Mouse (Mus musculus): Measurements from ENCODE around the gene Olfr30. TPM values are rescaled to one million over a fixed set of nuclear protein-coding genes. Genes with fewer than 3 reads are reported as not detected.
"Not testable (repeated sequence)": the region's sequence is repeated elsewhere in the genome, so short reads cannot be mapped to it uniquely, and the experiment has no call there.

The Olfr30 gene
- polyA plus RNA-seq (2016; fragmentation: Nextera tagmentation; extraction: Ambion mirVana) = not detected in 2 replicates

DNA sequence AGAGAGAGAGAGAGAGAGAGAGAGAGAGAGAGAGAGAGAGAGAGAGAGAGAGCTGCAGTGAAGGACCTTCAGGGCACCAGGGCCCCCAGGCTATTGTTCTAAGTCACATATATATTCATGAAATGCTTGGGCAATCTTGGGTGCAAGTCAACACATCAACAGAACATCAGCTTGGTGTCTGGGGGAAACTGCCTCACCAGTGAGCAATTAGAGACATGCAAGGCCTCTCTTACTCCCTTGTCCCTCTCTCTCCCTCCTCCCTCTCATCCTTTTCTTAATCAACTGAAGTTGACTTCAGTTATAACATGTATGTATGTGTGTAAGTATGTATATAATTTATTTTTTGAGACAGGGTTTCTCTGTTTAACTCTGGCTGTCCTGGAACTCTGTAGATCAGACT, at the start of gene Olfr30:
Gene Olfr30 (minus strand): TSS at position 101 of the 400 bp plus-strand sequence.
- H3K27me3 ChIP-seq = no peaks in the 10 kb centered on the region
- H3K27ac ChIP-seq = no peak within 1 kb of the TSS
- no peaks in the 10 kb centered on the region for H3K9me3 ChIP-seq
- no peaks in the 10 kb centered on the region for H3K36me3 ChIP-seq
- H3K9ac ChIP-seq = no peak within 1 kb of the TSS
- H3K4me2 ChIP-seq (replicated peaks) = no peak within 1 kb of the TSS
- no peaks in the 10 kb centered on the region for H3K4me1 ChIP-seq
- no peak within 1 kb of the TSS for H3K4me3 ChIP-seq
- no peak for ATAC-seq (ENCODE audit: insufficient number of reproducible peaks, insufficient read depth, low FRiP score, low TSS enrichment)

GRCm38 (mm10) chr11:58509058-58509457, 47.0 kb upstream of the Olfr30 start:
- H3K4me2 ChIP-seq (replicated peaks); H3K9ac ChIP-seq; H3K4me3 ChIP-seq; H3K27me3 ChIP-seq; H3K27ac ChIP-seq; H3K4me1 ChIP-seq; ATAC-seq (ENCODE audit: insufficient number of reproducible peaks, insufficient read depth, low FRiP score, low TSS enrichment); H3K9me3 ChIP-seq; H3K36me3 ChIP-seq: not testable (repeated sequence)
- WGBS = 86% methylated on average over 19 of the region's 19 CpGs

- not testable (repeated sequence) for H3K4me3 ChIP-seq; H3K27ac ChIP-seq; H3K4me2 ChIP-seq (replicated peaks); H3K36me3 ChIP-seq; H3K4me1 ChIP-seq; ATAC-seq (ENCODE audit: insufficient number of reproducible peaks, insufficient read depth, low FRiP score, low TSS enrichment); H3K27me3 ChIP-seq; H3K9ac ChIP-seq; H3K9me3 ChIP-seq
Measured at GRCm38 (mm10) chr11:58502472-58502871, 40.4 kb upstream of the Olfr30 start, which contains the start of gene Olfr331. Gene Olfr331 (minus strand): TSS chr11:58502572.

GRCm38 (mm10) chr11:58499290-58499689, 37.2 kb upstream of the Olfr30 start:
- Histone ChIP-seq H3K27ac (no peak overlapping the region), H3K27me3 (no peaks in the 10 kb centered on the region), H3K9ac (no peak overlapping the region), H3K4me2 (replicated peaks) (no peak overlapping the region), H3K4me3 (no peak overlapping the region), H3K36me3 (no peaks in the 10 kb centered on the region), H3K4me1 (no peaks in the 10 kb centered on the region), H3K9me3 (no peaks in the 10 kb centered on the region)
- no peak for ATAC-seq (ENCODE audit: insufficient number of reproducible peaks, insufficient read depth, low FRiP score, low TSS enrichment)
- WGBS = 45% methylated on average over 3 of the region's 3 CpGs

GRCm38 (mm10) chr11:58498761-58499160, 36.7 kb upstream of the Olfr30 start:
- no peaks in the 10 kb centered on the region for H3K9me3 ChIP-seq
- no peaks in the 10 kb centered on the region for H3K27me3 ChIP-seq
- H3K36me3 ChIP-seq = no peaks in the 10 kb centered on the region
- H3K4me1 ChIP-seq = no peaks in the 10 kb centered on the region
- WGBS = 82% methylated on average over 9 of the region's 9 CpGs
- no peak for ATAC-seq (ENCODE audit: insufficient number of reproducible peaks, insufficient read depth, low FRiP score, low TSS enrichment)
- H3K4me3 ChIP-seq = no peak overlapping the region
- no peak overlapping the region for H3K4me2 ChIP-seq (replicated peaks)
- no peak overlapping the region for H3K27ac ChIP-seq
- no peak overlapping the region for H3K9ac ChIP-seq

DNA sequence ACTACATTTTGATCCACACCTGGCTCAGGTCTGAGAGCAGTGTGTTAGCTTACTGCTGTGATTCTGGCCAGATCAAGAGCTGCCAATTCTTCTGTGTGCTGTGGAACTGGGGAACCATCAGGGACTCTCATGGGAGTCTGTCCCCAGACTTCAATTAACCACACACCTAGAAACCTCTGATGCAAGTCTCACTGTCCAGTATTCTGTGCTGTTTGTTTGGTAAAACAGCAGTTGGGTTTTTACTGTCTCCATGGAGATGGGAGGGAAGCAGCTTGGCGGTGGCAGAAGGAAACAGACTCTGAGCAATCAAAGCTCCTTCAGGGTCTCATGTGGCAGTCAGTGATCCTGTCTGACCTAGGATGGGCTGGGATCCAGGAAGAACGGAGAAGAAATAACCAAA, 30.4 kb upstream of the Olfr30 start, which contains the start of gene Olfr332:
Gene Olfr332 (minus strand): TSS at position 101 of the 400 bp plus-strand sequence.
- no peak within 1 kb of the TSS for H3K9ac ChIP-seq
- H3K9me3 ChIP-seq = no peaks in the 10 kb centered on the region
- H3K4me3 ChIP-seq = no peak within 1 kb of the TSS
- no peaks in the 10 kb centered on the region for H3K27me3 ChIP-seq
- H3K36me3 ChIP-seq = no peaks in the 10 kb centered on the region
- no peak for ATAC-seq (ENCODE audit: insufficient number of reproducible peaks, insufficient read depth, low FRiP score, low TSS enrichment)
- no peak within 1 kb of the TSS for H3K4me2 ChIP-seq (replicated peaks)
- WGBS = 86% methylated on average over 2 of the region's 2 CpGs
- no peak within 1 kb of the TSS for H3K27ac ChIP-seq
- no peaks in the 10 kb centered on the region for H3K4me1 ChIP-seq

GRCm38 (mm10) chr11:58453592-58453991, 8.5 kb downstream of the Olfr30 start:
- no peaks in the 10 kb centered on the region for H3K27me3 ChIP-seq
- 16% methylated on average over 4 of the region's 4 CpGs for WGBS
- no peak overlapping the region for H3K9ac ChIP-seq
- H3K9me3 ChIP-seq = 0 out of 2 replicates have a peak, but pooled peaks cover 3% of the 10 kb centered on the region
- peak; percentile 85 for ATAC-seq (ENCODE audit: insufficient number of reproducible peaks, insufficient read depth, low FRiP score, low TSS enrichment)
- H3K4me2 ChIP-seq (replicated peaks) = no peak overlapping the region
- H3K4me3 ChIP-seq = no peak overlapping the region
- H3K27ac ChIP-seq = 0 out of 2 replicates have a peak overlapping the region, but pooled peaks have one; percentile 37
- peaks cover 13% of the 10 kb centered on the region for H3K4me1 ChIP-seq
- no peaks in the 10 kb centered on the region for H3K36me3 ChIP-seq

- Histone ChIP-seq H3K4me1 (peaks cover 13% of the 10 kb centered on the region), H3K9me3 (0 out of 2 replicates have a peak, but pooled peaks cover 3% of the 10 kb centered on the region), H3K36me3 (no peaks in the 10 kb centered on the region), H3K27ac (0 out of 2 replicates have a peak within 1 kb of the TSS, but pooled peaks have one; percentile 37), H3K4me2 (replicated peaks) (no peak within 1 kb of the TSS), H3K9ac (no peak within 1 kb of the TSS), H3K27me3 (no peaks in the 10 kb centered on the region), H3K4me3 (no peak within 1 kb of the TSS)
- no peak for ATAC-seq (ENCODE audit: insufficient number of reproducible peaks, insufficient read depth, low FRiP score, low TSS enrichment)
- WGBS = 93% methylated on average over 9 of the region's 9 CpGs
Measured at GRCm38 (mm10) chr11:58452759-58453158, 9.3 kb downstream of the Olfr30 start, which contains the start of gene Lypd9. Gene Lypd9 (minus strand): TSS chr11:58452923.

GRCm38 (mm10) chr11:58437866-58438265, 24.2 kb downstream of the Olfr30 start:
- Histone ChIP-seq H3K4me1 (no peaks in the 10 kb centered on the region; the same call in 1 of the 2 replicates), H3K9ac (no peak overlapping the region), H3K27me3 (no peaks in the 10 kb centered on the region), H3K4me3 (no peak overlapping the region), H3K4me2 (replicated peaks) (no peak overlapping the region), H3K27ac (no peak overlapping the region), H3K9me3 (no peaks in the 10 kb centered on the region), H3K36me3 (no peaks in the 10 kb centered on the region)
- no peak for ATAC-seq (ENCODE audit: insufficient number of reproducible peaks, insufficient read depth, low FRiP score, low TSS enrichment)
- 41% methylated on average over 5 of the region's 5 CpGs for WGBS

- no peak for ATAC-seq (ENCODE audit: insufficient number of reproducible peaks, insufficient read depth, low FRiP score, low TSS enrichment)
- Histone ChIP-seq H3K4me2 (replicated peaks) (no peak within 1 kb of the TSS), H3K4me3 (no peak within 1 kb of the TSS), H3K27me3 (no peaks in the 10 kb centered on the region), H3K4me1 (peaks cover 12% of the 10 kb centered on the region), H3K27ac (no peak within 1 kb of the TSS), H3K9me3 (no peaks in the 10 kb centered on the region), H3K36me3 (no peaks in the 10 kb centered on the region), H3K9ac (no peak within 1 kb of the TSS)
- WGBS = 88% methylated on average over 3 of the region's 3 CpGs
Measured at GRCm38 (mm10) chr11:58432259-58432658, 29.8 kb downstream of the Olfr30 start, which contains the start of gene Gm12253. Gene Gm12253 (plus strand): TSS chr11:58432559.

- no peak within 1 kb of the TSS for H3K27ac ChIP-seq
- WGBS = 84% methylated on average over 1 of the region's 1 CpGs
- H3K4me2 ChIP-seq (replicated peaks) = no peak within 1 kb of the TSS
- ATAC-seq (ENCODE audit: insufficient number of reproducible peaks, insufficient read depth, low FRiP score, low TSS enrichment) = no peak
- no peak within 1 kb of the TSS for H3K4me3 ChIP-seq
- no peaks in the 10 kb centered on the region for H3K36me3 ChIP-seq
- no peaks in the 10 kb centered on the region for H3K4me1 ChIP-seq
- no peaks in the 10 kb centered on the region for H3K9me3 ChIP-seq
- H3K27me3 ChIP-seq = no peaks in the 10 kb centered on the region
- no peak within 1 kb of the TSS for H3K9ac ChIP-seq
Measured at GRCm38 (mm10) chr11:58420815-58421214, 41.3 kb downstream of the Olfr30 start, which contains the start of gene 1810065E05Rik. Gene 1810065E05Rik (plus strand): TSS chr11:58421111.

DNA sequence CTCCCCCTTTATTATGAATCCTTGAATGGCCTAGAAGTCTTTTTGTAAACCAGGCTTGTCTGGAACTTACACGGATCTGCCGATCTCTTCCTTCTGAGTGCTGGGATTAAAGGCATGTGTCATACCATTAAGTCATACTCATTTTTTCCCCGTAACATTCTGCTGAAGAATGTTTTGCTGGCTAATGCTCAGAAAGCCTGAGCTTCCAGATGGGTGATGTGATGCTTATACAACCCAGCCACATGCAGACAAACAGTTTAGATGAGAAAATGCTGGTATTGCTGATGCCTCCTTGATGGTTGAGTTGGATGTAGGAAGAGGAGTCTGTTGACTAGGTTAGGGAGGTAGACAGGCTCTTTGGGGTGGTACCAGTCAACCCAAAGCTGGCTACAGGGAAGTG, 43.7 kb downstream of the Olfr30 start:
- WGBS = 73% methylated on average over 3 of the region's 3 CpGs
- Histone ChIP-seq H3K9me3 (no peaks in the 10 kb centered on the region), H3K9ac (no peak overlapping the region), H3K27me3 (no peaks in the 10 kb centered on the region), H3K4me1 (no peaks in the 10 kb centered on the region), H3K36me3 (no peaks in the 10 kb centered on the region), H3K4me3 (no peak overlapping the region), H3K27ac (no peak overlapping the region), H3K4me2 (replicated peaks) (no peak overlapping the region)
- no peak for ATAC-seq (ENCODE audit: insufficient number of reproducible peaks, insufficient read depth, low FRiP score, low TSS enrichment)
